10 mouse cellular contexts compared by ENCODE assay signal in the genomic region with DNA sequence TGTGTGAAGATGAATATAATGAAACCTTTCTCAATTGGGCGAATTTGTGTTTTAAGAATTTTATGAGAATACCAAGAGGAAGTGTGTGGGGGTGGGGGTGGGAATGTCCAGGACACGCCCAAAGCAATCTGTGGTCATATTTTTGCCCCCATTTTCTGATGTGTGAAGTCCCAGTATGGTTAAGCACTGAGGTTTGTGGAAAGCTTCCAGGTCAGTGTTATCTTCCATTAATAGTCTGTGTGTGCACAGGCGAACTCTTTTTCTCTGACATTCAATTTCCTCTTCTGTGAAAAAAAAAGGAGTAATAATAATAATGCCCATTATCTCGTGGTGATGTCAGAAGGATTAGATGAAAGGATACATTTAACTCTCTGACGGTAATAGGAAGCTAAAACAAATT. TPM values are rescaled to one million over a fixed set of nuclear protein-coding genes. Genes with fewer than 3 reads are reported as not detected.
DNase-seq lines count a peak whose midpoint lies in the region; ATAC-seq and TF ChIP-seq lines count a peak whose summit lies in the region.
"Had no signal": no experiment of that assay in that cellular context is flagged by ENCODE, and none has a peak within 500 bp of the region (broad histone marks: within the 10 kb centered on the region; RNA-seq: fewer than 3 reads in every experiment).

No protein-coding gene starts in this region.

- H3K27ac ChIP-seq in layer of hippocampus, adult 2 months = peak overlapping the region; percentile 62; the same call in 1 of the 2 replicates
- no peak overlapping the region for H3K27ac ChIP-seq in embryonic facial prominence, embryonic 15.5 days (replicated peaks)
- H3K27ac ChIP-seq in intestine, embryonic 15.5 days = no peak overlapping the region
- H3K27ac ChIP-seq in neural tube, embryonic 15.5 days (replicated peaks) = peak overlapping the region; percentile 70

- no peak overlapping the region for H3K9ac ChIP-seq in embryonic facial prominence, embryonic 15.5 days
- H3K9ac ChIP-seq in intestine, embryonic 15.5 days = no peak overlapping the region
- H3K9ac ChIP-seq in neural tube, embryonic 15.5 days (replicated peaks) = peak overlapping the region; percentile 26; the same call in 1 of the 2 replicates

- 0 out of 2 replicates have a peak, but pooled peaks have one; percentile 2 for ATAC-seq in embryonic facial prominence, embryonic 15.5 days (ENCODE audit: insufficient number of reproducible peaks, low FRiP score, low TSS enrichment, low read depth)
- peak; percentile 35; the same call in 1 of the 2 replicates for ATAC-seq in intestine, embryonic 15.5 days
- ATAC-seq in neural tube, embryonic 15.5 days (ENCODE audit: low FRiP score) = peak; percentile 42
- no peak for ATAC-seq in erythroblast, adult 5-6 weeks (replicated peaks; ENCODE audit: low FRiP score, poor library complexity, severe bottlenecking)

- DNase-seq in layer of hippocampus, adult 2 months (ENCODE audit: low spot score in 2 of 2) = no peak
- DNase-seq in layer of hippocampus, adult 9-11 months = no peak
- no peak for DNase-seq in testis, postnatal 14 days (ENCODE audit: low spot score)
- no peak for DNase-seq in adrenal gland, postnatal 14 days
- DNase-seq: cerebellum, adult 8-10 months had no signal

- peak overlapping the region; percentile 46 for H3K4me3 ChIP-seq in layer of hippocampus, adult 2 months
- H3K4me3 ChIP-seq in embryonic facial prominence, embryonic 15.5 days (replicated peaks) = peak overlapping the region; percentile 21
- H3K4me3 ChIP-seq in intestine, embryonic 15.5 days (replicated peaks) = no peak overlapping the region
- 0 out of 2 replicates have a peak overlapping the region, but pooled peaks have one; percentile 2 for H3K4me3 ChIP-seq in neural tube, embryonic 15.5 days (replicated peaks)

- peak overlapping the region; percentile 37 for H3K4me2 ChIP-seq in embryonic facial prominence, embryonic 15.5 days (replicated peaks)
- H3K4me2 ChIP-seq in intestine, embryonic 15.5 days (replicated peaks) = peak overlapping the region; percentile 44
- peak overlapping the region; percentile 47 for H3K4me2 ChIP-seq in neural tube, embryonic 15.5 days

- H3K4me1 ChIP-seq in embryonic facial prominence, embryonic 15.5 days = peaks cover 7% of the 10 kb centered on the region
- no peaks in the 10 kb centered on the region for H3K4me1 ChIP-seq in intestine, embryonic 15.5 days (replicated peaks)
- peaks cover 23% of the 10 kb centered on the region for H3K4me1 ChIP-seq in neural tube, embryonic 15.5 days

- H3K9me3 ChIP-seq in embryonic facial prominence, embryonic 15.5 days (replicated peaks) = no peaks in the 10 kb centered on the region
- H3K9me3 ChIP-seq in intestine, embryonic 15.5 days = no peaks in the 10 kb centered on the region
- no peaks in the 10 kb centered on the region for H3K9me3 ChIP-seq in neural tube, embryonic 15.5 days (replicated peaks)

- no peaks in the 10 kb centered on the region for H3K27me3 ChIP-seq in embryonic facial prominence, embryonic 15.5 days
- no peaks in the 10 kb centered on the region for H3K27me3 ChIP-seq in intestine, embryonic 15.5 days (replicated peaks)
- H3K27me3 ChIP-seq in neural tube, embryonic 15.5 days (replicated peaks) = no peaks in the 10 kb centered on the region

- 40% methylated on average over 5 of the region's 5 CpGs for WGBS in embryonic facial prominence, embryonic 15.5 days
- WGBS in intestine, embryonic 15.5 days = 43% methylated on average over 5 of the region's 5 CpGs
- 36% methylated on average over 5 of the region's 5 CpGs for WGBS in neural tube, embryonic 15.5 days

- no peaks in the 10 kb centered on the region for H3K36me3 ChIP-seq in embryonic facial prominence, embryonic 15.5 days
- H3K36me3 ChIP-seq in intestine, embryonic 15.5 days = no peaks in the 10 kb centered on the region
- no peaks in the 10 kb centered on the region for H3K36me3 ChIP-seq in neural tube, embryonic 15.5 days

- no peak for TF ChIP-seq CTCF in layer of hippocampus, adult 2 months (conservative IDR thresholded peaks at IDR 0.05)

RNA-seq across cellular contexts. Expression of gene Acadl, which starts 33.5 kb away (rescaled TPM):
- 10 to 100 TPM; 31.7 to 33.0 TPM for total RNA-seq in layer of hippocampus, adult 2 months (2021)
- 87.8 and 91.4 TPM in 2 replicates for polyA plus RNA-seq in embryonic facial prominence, embryonic 15.5 days (2015; fragmentation: Nextera tagmentation; extraction: Ambion mirVana)
- polyA plus RNA-seq in intestine, embryonic 15.5 days (2015; fragmentation: Nextera tagmentation; extraction: Ambion mirVana) = 227 and 229 TPM in 2 replicates
- 59.4 and 74.9 TPM in 2 replicates for polyA plus RNA-seq in neural tube, embryonic 15.5 days (2015; fragmentation: Nextera tagmentation; extraction: Ambion mirVana)
- total RNA-seq in adrenal gland, postnatal 14 days (2021) = 1,251 and 1,324 TPM in 2 replicates
- 33.6 and 43.2 TPM in 2 replicates for total RNA-seq in erythroblast, adult 5-6 weeks (2015; ENCODE audit: low replicate concordance)
- total RNA-seq in erythroblast, adult 5-6 weeks (2017; ENCODE audit: low replicate concordance) = 21.0 and 25.0 TPM in 2 replicates

RNA-seq across cellular contexts. Expression of gene Myl1, which starts 48.6 kb away (rescaled TPM):
- total RNA-seq in layer of hippocampus, adult 2 months (2021) = 1 to 10 TPM in 1 of 2 experiments, under 1 TPM in 1; 0.71 to 1.1 TPM
- 588 and 776 TPM in 2 replicates for polyA plus RNA-seq in embryonic facial prominence, embryonic 15.5 days (2015; fragmentation: Nextera tagmentation; extraction: Ambion mirVana)
- 9.3 and 18.1 TPM in 2 replicates for polyA plus RNA-seq in intestine, embryonic 15.5 days (2015; fragmentation: Nextera tagmentation; extraction: Ambion mirVana)
- polyA plus RNA-seq in neural tube, embryonic 15.5 days (2015; fragmentation: Nextera tagmentation; extraction: Ambion mirVana) = 44.4 and 65.8 TPM in 2 replicates
- total RNA-seq in adrenal gland, postnatal 14 days (2021) = 26.2 and 31.1 TPM in 2 replicates
- total RNA-seq in erythroblast, adult 5-6 weeks (2015; ENCODE audit: low replicate concordance) = not detected in 2 replicates
- total RNA-seq in erythroblast, adult 5-6 weeks (2017; ENCODE audit: low replicate concordance) = not detected in 2 replicates
- total RNA-seq: MEL had no signal

Comparison
In these comparisons a context has a peak if more than half of its experiments do, and no peak if none do; other contexts are left out.
1. H3K27ac ChIP-seq: peak in layer of hippocampus, adult 2 months (single experiment) and neural tube, embryonic 15.5 days (single experiment); none in embryonic facial prominence, embryonic 15.5 days (single experiment) and intestine, embryonic 15.5 days (single experiment).
2. RNA of gene Acadl, which starts 33.5 kb away (total RNA-seq): 1,251 to 1,324 TPM in adrenal gland, postnatal 14 days; 21.0 to 43.2 TPM in erythroblast, adult 5-6 weeks and 31.7 to 33.0 TPM in layer of hippocampus, adult 2 months; every median in the first group is over 10 times any median in the second.
3. RNA of gene Myl1, which starts 48.6 kb away (total RNA-seq): 26.2 to 31.1 TPM in adrenal gland, postnatal 14 days; 0.71 to 1.1 TPM in layer of hippocampus, adult 2 months and not detected in erythroblast, adult 5-6 weeks; every median in the first group is over 10 times any median in the second.
4. Peak in every context shown above with its lines, with median percentiles within 50 percentile points of each other: H3K4me2 ChIP-seq.